Mouse (Mus musculus): ENCODE data around the gene Ltbp1. TPM values are rescaled to one million over a fixed set of nuclear protein-coding genes. Genes with fewer than 3 reads are reported as not detected.

Ltbp1 gene
- total RNA-seq (2021): 10 to 100 TPM; 12.7 to 15.1 TPM
- polyA plus RNA-seq (2012; rRNA removed): 13.0 and 13.4 TPM in 2 replicates
- long read RNA-seq, partial matches to known transcripts: 2 of 3 reads
- long read RNA-seq, other reads (novel, unspliced or antisense): 1 of 3 reads

GRCm38 (mm10) chr17:75005281-75005684 is at the start of gene Ltbp1:
Gene Ltbp1 (plus strand): TSS chr17:75005568.
- DNase-seq: peak; percentile 76

DNA sequence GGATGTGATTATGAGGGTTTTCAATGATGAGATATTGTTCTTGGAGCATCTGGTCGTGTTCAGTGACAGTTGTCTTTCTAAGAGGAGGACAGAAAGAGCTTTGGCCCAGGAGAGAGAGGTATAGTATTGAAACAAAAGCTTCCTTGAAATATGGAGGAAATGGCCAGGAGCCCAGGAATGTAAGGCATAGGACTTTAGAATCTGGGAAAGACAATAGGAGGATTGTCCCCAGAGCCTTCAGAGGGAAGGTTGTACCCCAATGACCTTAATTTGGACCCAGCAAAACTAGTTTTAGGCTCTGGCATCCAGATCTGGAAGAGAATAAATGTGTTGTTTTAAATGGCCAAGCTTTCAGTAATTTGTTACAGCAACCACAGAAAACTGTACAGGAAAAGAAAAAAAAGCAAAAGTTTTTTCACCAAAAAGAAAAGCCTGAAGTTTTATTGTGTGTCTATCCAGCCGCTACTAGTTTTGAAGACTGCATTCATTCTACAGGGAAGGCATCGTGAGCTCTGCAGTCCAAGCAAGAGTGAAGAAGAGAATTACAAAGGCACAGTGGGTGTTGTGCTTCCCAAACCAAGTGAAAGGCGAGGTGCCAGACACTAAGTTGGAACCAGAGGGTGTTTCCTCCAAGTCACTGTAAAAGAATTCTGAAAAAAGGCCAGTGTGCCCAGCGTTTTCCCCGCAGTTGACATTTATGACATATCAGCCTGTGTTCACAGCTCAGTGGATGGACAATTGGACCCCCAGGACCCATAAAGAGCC is 45.7 kb upstream of the Ltbp1 start:
- no peak for DNase-seq

DNA sequence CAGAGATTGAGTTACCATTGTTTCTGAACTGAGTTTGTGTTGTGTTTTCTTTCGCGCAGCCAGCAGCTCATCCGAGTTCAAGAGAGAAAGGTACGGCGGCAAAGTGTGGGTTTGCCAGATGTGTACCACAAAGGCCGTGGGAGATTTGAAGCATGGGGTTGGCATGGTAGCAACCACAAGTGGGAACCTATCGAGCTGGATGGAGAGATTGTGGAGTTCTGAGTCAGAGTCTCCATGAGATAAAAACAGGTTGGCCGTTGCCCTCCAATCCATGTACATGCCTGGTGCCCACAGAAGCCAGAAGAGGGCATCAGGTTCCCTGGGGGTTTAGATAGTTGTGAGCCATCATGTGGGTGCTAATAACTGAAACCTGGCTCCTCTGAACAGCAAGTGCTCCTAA is 42.1 kb upstream of the Ltbp1 start:
- no peak for DNase-seq

- no peak for DNase-seq
Observed at GRCm38 (mm10) chr17:74963861-74964260, 41.5 kb upstream of the Ltbp1 start.

DNA sequence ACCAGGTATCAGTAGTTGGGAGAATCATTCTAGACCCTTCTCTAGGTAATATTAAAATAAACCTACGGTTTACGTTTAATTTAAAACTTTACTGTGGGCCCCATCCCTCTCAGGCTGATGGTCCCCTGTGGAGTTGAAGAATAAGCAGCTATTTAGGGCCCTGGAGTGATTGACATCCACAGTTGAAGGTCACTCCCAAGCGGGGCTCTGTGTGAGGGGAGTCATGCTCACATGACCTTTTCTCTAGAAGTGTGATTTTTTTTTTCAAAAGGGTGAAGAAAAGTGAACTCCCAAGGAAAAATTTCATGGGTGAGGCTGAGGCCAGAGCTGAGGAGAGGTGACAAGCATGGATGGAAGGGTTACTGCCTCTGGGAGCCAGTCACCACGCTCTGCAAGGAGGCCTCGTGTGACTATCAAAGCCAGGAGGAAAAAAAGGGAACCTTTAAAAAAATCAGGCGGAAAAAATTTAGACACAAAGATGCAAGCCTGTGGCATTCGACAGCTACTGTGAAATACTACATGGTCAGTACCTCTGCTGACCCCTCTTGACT is 38.0 kb upstream of the Ltbp1 start:
- no peak for DNase-seq

DNA sequence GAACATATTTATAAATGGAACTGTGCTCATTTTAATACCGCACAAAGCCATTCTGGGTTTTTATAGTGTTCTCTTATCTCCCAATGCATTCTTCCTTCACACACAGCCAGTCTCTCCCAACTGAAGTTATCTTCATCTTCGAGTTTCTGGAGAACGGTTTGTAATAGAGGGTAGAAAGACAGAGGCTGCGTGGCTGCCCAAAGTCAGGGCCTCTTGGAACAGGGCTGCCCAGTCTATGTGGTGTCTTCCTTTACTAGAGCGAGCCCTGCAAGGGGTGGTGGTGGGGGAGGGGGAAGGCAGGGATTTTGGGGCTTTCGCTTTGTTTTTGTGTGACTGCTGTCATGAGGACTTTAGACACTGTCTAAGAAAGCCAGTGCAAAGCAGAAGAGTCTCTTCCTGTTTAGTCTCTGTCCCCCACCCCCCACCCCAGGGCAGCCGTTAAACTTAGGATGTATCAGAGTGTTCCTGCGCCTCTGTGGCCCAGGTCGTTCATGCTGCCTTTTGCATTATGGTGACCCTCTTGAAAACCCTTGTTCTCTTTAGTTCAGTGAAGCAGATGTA is 37.1 kb upstream of the Ltbp1 start:
- DNase-seq: no peak

- DNase-seq: no peak
Observed at GRCm38 (mm10) chr17:74968738-74969271, 36.6 kb upstream of the Ltbp1 start.

GRCm38 (mm10) chr17:74975192-74975591 is 30.2 kb upstream of the Ltbp1 start:
- no peak for DNase-seq

DNA sequence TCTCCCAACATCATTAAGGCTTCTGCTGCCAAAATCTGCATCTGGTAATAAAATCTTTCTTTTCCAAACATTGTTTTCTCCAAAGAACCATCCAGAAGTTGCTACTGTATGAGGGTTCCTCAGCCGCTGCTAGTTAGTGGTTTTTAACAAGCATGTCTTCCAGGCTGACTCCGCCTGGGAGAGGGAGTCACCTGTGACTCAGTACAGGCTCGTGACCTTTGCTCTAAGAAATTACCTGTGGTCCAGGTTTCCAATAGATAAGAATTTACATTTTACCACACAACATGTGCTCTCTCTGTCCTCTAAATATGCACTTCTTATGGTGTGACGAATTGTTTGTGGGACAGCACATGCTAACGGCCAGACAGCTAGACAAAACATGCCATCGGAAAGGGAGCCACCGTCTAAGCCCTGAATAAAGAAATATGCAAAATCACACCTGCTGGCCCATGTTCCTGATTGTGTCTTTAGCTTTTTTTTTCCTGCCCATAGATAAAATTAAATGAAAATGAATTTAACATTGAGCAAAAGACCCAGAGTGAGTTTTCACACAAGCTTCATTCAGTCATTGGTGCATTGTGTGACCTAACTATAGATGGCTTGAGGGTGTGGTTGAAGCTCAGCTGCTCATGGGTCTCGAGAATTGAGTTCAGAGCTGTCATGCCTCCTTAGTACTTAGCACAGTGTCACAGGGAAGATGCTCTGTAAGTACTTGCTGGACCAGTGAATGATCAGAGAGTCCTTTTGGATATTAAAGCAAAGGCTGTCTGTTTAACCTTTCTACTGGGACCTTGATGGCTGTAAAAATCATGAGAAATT is 29.0 kb upstream of the Ltbp1 start:
- DNase-seq: no peak

GRCm38 (mm10) chr17:74979767-74980166 is 25.6 kb upstream of the Ltbp1 start:
- no peak for DNase-seq

DNA sequence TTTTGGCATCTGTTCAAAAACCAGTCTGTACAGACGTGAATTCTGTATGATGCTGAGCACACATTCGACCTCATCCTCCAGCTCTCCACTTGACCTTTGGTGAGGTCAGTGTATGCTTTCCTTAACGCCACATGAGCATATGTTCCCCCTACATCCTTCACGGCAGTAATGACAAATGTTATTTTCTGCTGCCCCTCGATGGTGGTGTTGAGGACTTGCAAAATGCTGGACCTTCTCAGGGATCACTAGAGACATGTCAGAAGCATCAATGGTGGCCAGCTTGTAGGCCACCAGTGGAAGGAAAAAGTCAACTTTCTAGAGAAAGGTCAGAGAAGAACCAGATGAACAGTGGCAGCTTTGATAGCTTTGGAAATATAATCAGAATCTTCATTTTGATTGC is 23.7 kb upstream of the Ltbp1 start:
- no peak for DNase-seq

DNA sequence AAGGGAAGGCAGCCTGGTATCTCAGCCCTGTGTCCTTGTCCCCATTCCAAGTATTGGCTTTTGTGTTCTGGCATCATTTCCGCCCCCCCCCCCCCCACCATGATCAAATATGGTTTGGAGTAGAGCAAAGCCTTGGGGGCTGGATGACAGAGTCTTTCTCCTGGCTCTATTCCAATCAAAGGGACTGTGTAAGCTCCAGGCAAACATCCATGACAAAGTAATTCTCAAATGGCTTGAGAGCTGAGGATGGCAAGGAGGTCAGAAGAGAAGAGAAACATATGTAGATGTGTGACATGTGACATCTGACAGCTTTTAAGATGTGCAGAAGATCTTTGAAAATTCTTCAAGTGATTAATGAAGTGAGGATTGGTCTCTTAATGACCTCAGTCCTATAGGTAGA is 22.5 kb upstream of the Ltbp1 start:
- no peak for DNase-seq

- no peak for DNase-seq
Observed at GRCm38 (mm10) chr17:74984071-74984470, 21.3 kb upstream of the Ltbp1 start.

DNA sequence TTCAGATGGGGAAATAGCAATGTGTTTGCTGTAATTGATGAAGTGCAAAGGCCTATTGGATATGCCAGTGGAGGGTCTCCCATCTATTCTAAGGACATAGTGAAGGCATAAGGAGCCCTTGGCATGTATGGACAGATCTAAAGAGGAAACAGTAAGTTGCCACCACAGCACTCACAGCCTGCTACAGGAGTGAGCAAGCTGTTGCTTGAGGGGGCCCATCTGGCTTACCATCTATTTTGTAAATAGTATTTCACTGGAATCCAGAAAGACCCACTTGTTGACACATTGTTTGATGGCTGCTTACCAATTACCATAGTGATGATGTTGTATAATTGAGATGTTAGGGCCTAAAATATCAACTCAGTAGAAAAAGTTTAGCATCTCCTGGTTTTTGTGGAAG is 20.7 kb upstream of the Ltbp1 start:
- no peak for DNase-seq

DNA sequence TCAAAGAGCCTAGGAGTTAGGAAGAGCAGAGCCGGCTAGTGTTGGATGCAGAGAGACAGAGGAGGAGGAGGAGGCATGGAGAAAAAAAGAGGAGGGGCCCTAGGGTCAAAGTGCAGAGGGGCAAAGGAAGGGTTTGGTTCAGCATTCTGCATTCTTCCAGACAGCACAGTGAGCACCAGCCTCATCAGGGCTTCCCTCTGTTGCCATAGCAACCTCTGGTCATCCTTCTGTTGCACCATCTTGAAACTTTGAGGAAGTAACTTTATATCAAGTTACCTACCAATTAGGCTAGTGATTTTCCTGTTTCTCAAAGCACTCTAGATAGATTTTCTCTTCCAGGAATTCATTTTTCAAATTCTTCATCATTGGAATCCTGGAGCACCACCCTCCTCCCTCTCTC is 18.3 kb upstream of the Ltbp1 start:
- no peak for DNase-seq

DNA sequence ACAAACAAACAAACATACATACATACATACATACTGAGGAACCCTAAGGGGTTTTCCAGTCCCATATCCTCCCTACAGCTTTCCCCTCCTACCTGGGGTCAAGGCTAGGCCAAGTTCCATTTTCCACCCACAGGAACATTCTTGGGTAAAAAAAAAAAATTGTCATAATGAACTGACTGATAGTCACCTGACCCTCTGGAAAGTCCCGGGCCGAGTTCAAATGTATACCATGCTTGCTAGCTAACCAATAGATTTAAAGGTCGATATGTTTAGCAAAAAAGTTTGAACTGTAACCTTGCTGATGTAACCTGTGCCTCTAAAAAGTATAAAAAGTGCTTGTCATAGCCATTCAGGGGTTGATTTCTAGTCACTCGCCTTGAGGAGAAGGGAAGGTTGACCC is 15.7 kb upstream of the Ltbp1 start:
- no peak for DNase-seq

- no peak for DNase-seq
Observed at GRCm38 (mm10) chr17:74990561-74990960, 14.8 kb upstream of the Ltbp1 start.

GRCm38 (mm10) chr17:74993726-74994581 is 11.4 kb upstream of the Ltbp1 start:
- DNase-seq: peak; percentile 20

DNA sequence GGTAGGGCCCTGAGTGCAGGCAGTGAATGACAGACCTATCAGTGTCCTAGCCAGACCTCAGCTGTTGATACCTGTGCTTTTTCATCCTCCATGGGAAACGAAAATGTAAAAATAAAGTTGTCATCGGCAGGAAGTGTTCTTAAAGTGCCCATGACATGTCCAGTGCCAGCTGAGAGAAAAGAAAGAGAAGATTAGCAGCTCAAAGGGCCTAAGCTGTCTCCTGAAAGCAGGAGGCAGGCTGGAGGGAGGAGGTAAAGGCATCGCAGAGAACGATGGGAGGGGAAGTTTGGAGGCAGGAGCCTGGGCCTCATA is 10.8 kb upstream of the Ltbp1 start:
- DNase-seq: no peak

GRCm38 (mm10) chr17:74995266-74995665 is 10.1 kb upstream of the Ltbp1 start:
- DNase-seq: no peak

- DNase-seq: no peak
Observed at GRCm38 (mm10) chr17:75000066-75000465, 5.3 kb upstream of the Ltbp1 start.

- DNase-seq: peak; percentile 77
Observed at GRCm38 (mm10) chr17:75004820-75005219, 548 bp upstream of the Ltbp1 start.

Data from adrenal gland, adult 2 months (tissue).